Mouse (Mus musculus) erythroblast, embryonic 14.5 days (primary cell): ENCODE measurements at regions not wholly inside any gene's neighbourhood (a gene's known extent, or its start where the extent isn't known, plus 50 kb on each side); places are given as distances from the start of the nearest gene placed in this dataset.

Experiments
- H3K27me3 ChIP-seq: 2 replicates; pipeline ENCODE4 v1.6.1; 2012; ENCODE audit warnings: inconsistent platforms; ENCODE audit not compliant: control insufficient read depth
- H3K36me3 ChIP-seq: 2 replicates; pipeline ENCODE4 v1.6.1; 2012; ENCODE audit warnings: mild to moderate bottlenecking, inconsistent platforms; ENCODE audit not compliant: control insufficient read depth
- H3K4me1 ChIP-seq: 2 replicates; pipeline ENCODE4 v1.6.1; 2012; ENCODE audit warnings: inconsistent platforms; ENCODE audit not compliant: control insufficient read depth
- H3K4me3 ChIP-seq: replicated peaks from 2 replicates; pipeline ENCODE3; 2012; ENCODE audit warnings: moderate library complexity, mild to moderate bottlenecking, inconsistent platforms
- H3K9me3 ChIP-seq: 2 replicates; pipeline ENCODE4 v1.6.1; 2012; ENCODE audit warnings: low read length, inconsistent platforms, mixed read lengths; ENCODE audit not compliant: control insufficient read depth
- GATA1 ChIP-seq: IDR thresholded peaks from 2 replicates; pipeline ENCODE4 v1.6.1; 2012; ENCODE audit warnings: low read length, inconsistent platforms, mixed read lengths
- TAL1 ChIP-seq: IDR thresholded peaks from 3 replicates; pipeline ENCODE4 v1.6.1; 2012; ENCODE audit warnings: low read length, inconsistent platforms, mixed read lengths

- no peaks in the 10 kb centered on the region for H3K27me3 ChIP-seq
- H3K36me3 ChIP-seq = no peaks in the 10 kb centered on the region
- no peaks in the 10 kb centered on the region for H3K4me1 ChIP-seq
- TF ChIP-seq TAL1 (no peak), GATA1 (no peak)
- no peak overlapping the region for H3K4me3 ChIP-seq
- no peaks in the 10 kb centered on the region for H3K9me3 ChIP-seq
Measured at GRCm38 (mm10) chr13:102576871-102577662, 116.3 kb upstream of the Cd180 start.

- H3K36me3 ChIP-seq = no peaks in the 10 kb centered on the region
- TF ChIP-seq TAL1 (no peak), GATA1 (no peak)
- no peaks in the 10 kb centered on the region for H3K27me3 ChIP-seq
- H3K4me1 ChIP-seq = no peaks in the 10 kb centered on the region
- H3K9me3 ChIP-seq = no peaks in the 10 kb centered on the region
- no peak overlapping the region for H3K4me3 ChIP-seq
Measured at GRCm38 (mm10) chr13:102578811-102579210, 114.5 kb upstream of the Cd180 start.

GRCm38 (mm10) chr13:102579638-102580037 lies 113.7 kb upstream of the Cd180 start:
- Histone ChIP-seq H3K27me3 (no peaks in the 10 kb centered on the region), H3K9me3 (no peaks in the 10 kb centered on the region), H3K36me3 (no peaks in the 10 kb centered on the region), H3K4me1 (no peaks in the 10 kb centered on the region), H3K4me3 (no peak overlapping the region)
- TF ChIP-seq TAL1 (no peak), GATA1 (no peak)

GRCm38 (mm10) chr13:102583984-102584645 lies 109.2 kb upstream of the Cd180 start:
- Histone ChIP-seq H3K9me3 (no peaks in the 10 kb centered on the region), H3K4me3 (no peak overlapping the region), H3K27me3 (no peaks in the 10 kb centered on the region), H3K36me3 (no peaks in the 10 kb centered on the region), H3K4me1 (no peaks in the 10 kb centered on the region)
- TF ChIP-seq GATA1 (no peak), TAL1 (no peak)

- Histone ChIP-seq H3K36me3 (no peaks in the 10 kb centered on the region), H3K9me3 (no peaks in the 10 kb centered on the region), H3K4me1 (no peaks in the 10 kb centered on the region), H3K4me3 (no peak overlapping the region), H3K27me3 (no peaks in the 10 kb centered on the region)
- TF ChIP-seq TAL1 = no peak
- no peak for TF ChIP-seq GATA1
Measured at GRCm38 (mm10) chr13:102586215-102586614, 107.1 kb upstream of the Cd180 start.

- no peak for TF ChIP-seq GATA1
- TF ChIP-seq TAL1 = no peak
- H3K9me3 ChIP-seq = no peaks in the 10 kb centered on the region
- H3K4me3 ChIP-seq = no peak overlapping the region
- no peaks in the 10 kb centered on the region for H3K4me1 ChIP-seq
- H3K36me3 ChIP-seq = no peaks in the 10 kb centered on the region
- H3K27me3 ChIP-seq = no peaks in the 10 kb centered on the region
Measured at GRCm38 (mm10) chr13:102589680-102590435, 103.5 kb upstream of the Cd180 start.

- Histone ChIP-seq H3K9me3 (no peaks in the 10 kb centered on the region), H3K4me1 (no peaks in the 10 kb centered on the region), H3K27me3 (no peaks in the 10 kb centered on the region), H3K4me3 (no peak overlapping the region), H3K36me3 (no peaks in the 10 kb centered on the region)
- TF ChIP-seq GATA1 (no peak), TAL1 (no peak)
Measured at GRCm38 (mm10) chr13:102591803-102592537, 101.4 kb upstream of the Cd180 start.

- no peak overlapping the region for H3K4me3 ChIP-seq
- no peaks in the 10 kb centered on the region for H3K9me3 ChIP-seq
- no peaks in the 10 kb centered on the region for H3K36me3 ChIP-seq
- H3K4me1 ChIP-seq = no peaks in the 10 kb centered on the region
- no peaks in the 10 kb centered on the region for H3K27me3 ChIP-seq
- TF ChIP-seq TAL1 (no peak), GATA1 (no peak)
Measured at GRCm38 (mm10) chr13:102593405-102594200, 99.8 kb upstream of the Cd180 start.
